Mouse (Mus musculus) E14TG2a.4 (cell line): ENCODE measurements around the gene Sox11.

Experiments
- CTCF ChIP-seq: conservative IDR thresholded peaks from 2 replicates; pipeline ENCODE4 v1.5.1; 2014; ENCODE audit warnings: low read length
- POU5F1 ChIP-seq: IDR thresholded peaks from 2 replicates; pipeline ENCODE4 v1.6.1; 2014; ENCODE audit warnings: low read length, borderline replicate concordance

DNA sequence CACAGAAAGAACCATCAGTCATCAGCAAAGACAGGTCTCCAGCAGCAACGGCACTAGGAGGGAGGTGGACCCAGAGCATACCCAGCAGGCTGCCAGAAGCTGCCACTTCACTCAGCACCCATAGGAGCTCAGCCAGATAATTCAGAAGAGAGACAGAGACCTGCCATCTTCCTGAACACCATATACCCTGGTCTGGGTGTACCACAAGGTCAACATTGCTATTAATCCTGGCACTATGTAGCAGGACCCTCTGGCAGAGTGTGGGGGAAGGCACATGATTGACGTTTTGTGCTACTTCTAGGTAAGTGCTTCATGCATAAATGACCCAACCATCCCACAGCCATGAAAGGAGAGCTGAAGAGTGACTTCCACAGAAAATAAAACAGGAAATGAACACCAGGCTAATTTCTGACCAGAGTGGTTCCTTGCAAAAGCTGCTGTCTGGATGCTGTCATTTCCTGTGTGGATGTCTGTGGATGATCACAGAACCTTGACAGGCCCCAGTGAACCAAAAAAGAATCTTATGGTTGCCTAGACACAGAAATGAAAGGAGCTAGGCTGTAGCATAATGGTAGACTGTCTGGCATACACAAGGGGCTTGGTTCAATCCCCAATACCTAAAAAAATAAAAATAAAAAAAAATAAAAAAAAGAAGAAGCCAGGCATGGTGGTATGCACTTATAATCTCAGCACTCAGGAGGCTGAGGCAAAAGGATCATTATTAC, 37.5 kb downstream of the Sox11 start:
- TF ChIP-seq CTCF: no peak
- no peak for TF ChIP-seq POU5F1
